Mouse (Mus musculus) hindbrain, embryonic 11.5 days (tissue): ENCODE measurements around the gene Dnmt3c. TPM values are rescaled to one million over a fixed set of nuclear protein-coding genes. Genes with fewer than 3 reads are reported as not detected.
"Not testable (repeated sequence)": the region's sequence is repeated elsewhere in the genome, so short reads cannot be mapped to it uniquely, and the experiment has no call there.

Experiments used
- ATAC-seq: fragments of 200-750 bp; cut with Nextera tagmentation; 2 replicates; pipeline ENCODE4 v1.8.0; 2017; ENCODE audit warnings: mild to moderate bottlenecking, moderate TSS enrichment, moderate library complexity; ENCODE audit not compliant: low FRiP score
- DNase-seq: peaks from one replicate; pipeline ENCODE4 v3.0.0-alpha.2; 2015; ENCODE audit warnings: low spot score
- H3K27ac ChIP-seq: fragments of 300-500 bp; sonication (generic); 2 replicates; pipeline ENCODE4 v1.5.1; 2014; ENCODE audit warnings: mild to moderate bottlenecking, low read depth, low read length
- H3K27me3 ChIP-seq: fragments of 300-500 bp; sonication (generic); 2 replicates; pipeline ENCODE4 v1.6.1; 2014; ENCODE audit warnings: mild to moderate bottlenecking, low read length, moderate library complexity, mixed read lengths; ENCODE audit not compliant: control insufficient read depth, insufficient read depth
- H3K36me3 ChIP-seq: fragments of 300-500 bp; sonication (generic); 2 replicates; pipeline ENCODE4 v1.6.1; 2014; ENCODE audit warnings: mild to moderate bottlenecking, low read length, moderate library complexity, mixed read lengths; ENCODE audit not compliant: control insufficient read depth, insufficient read depth
- H3K4me1 ChIP-seq: fragments of 300-500 bp; sonication (generic); replicated peaks from 2 replicates; pipeline ENCODE4 v1.6.1; 2014; ENCODE audit warnings: low read length, mixed read lengths; ENCODE audit not compliant: control insufficient read depth, insufficient read depth
- H3K4me2 ChIP-seq: fragments of 300-500 bp; sonication (generic); replicated peaks from 2 replicates; pipeline ENCODE4 v1.6.1; 2014; ENCODE audit warnings: mild to moderate bottlenecking, low read depth, low read length
- H3K4me3 ChIP-seq: fragments of 300-500 bp; sonication (generic); 2 replicates; pipeline ENCODE4 v1.5.1; 2014; ENCODE audit warnings: low read depth, low read length
- H3K9ac ChIP-seq: fragments of 300-500 bp; sonication (generic); 2 replicates; pipeline ENCODE4 v1.6.1; 2014; ENCODE audit warnings: low read depth, low read length
- H3K9me3 ChIP-seq: fragments of 300-500 bp; sonication (generic); 2 replicates; pipeline ENCODE4 v1.6.1; 2016; ENCODE audit warnings: low read length; ENCODE audit not compliant: control insufficient read depth
- WGBS: fragments of 180-500 bp; shearing (Covaris S2); extraction: QIAGEN DNeasy Blood & Tissue Kit; methylation state at CpG from one replicate; pipeline ENCODE4 v1.1.7; 2014; 5-methylcytosine and 5-hydroxymethylcytosine counted together
- polyA plus RNA-seq: library from polyadenylated mRNA; unstranded; fragments of >200 nt; fragmentation: Nextera tagmentation; extraction: Ambion mirVana; gene quantifications from 2 replicates; pipeline ENCODE4 v1.2.1, GENCODE M21; 2014

Dnmt3c gene
- polyA plus RNA-seq, 1 experiment from 2014 or later, result not detected

- ATAC-seq (no peak), DNase-seq (peak; percentile 69)
- Histone ChIP-seq H3K9ac (no peak overlapping the region), H3K4me3 (no peak overlapping the region), H3K9me3 (no peaks in the 10 kb centered on the region), H3K4me2 (no peak overlapping the region), H3K36me3 (no peaks in the 10 kb centered on the region), H3K4me1 (no peaks in the 10 kb centered on the region), H3K27me3 (no peaks in the 10 kb centered on the region), H3K27ac (no peak overlapping the region)
- WGBS, result 77% methylated on average over 7 of the region's 7 CpGs
These were observed 27.6 kb upstream of the Dnmt3c start for GRCm38 (mm10) chr2:153668754-153669376.

DNA sequence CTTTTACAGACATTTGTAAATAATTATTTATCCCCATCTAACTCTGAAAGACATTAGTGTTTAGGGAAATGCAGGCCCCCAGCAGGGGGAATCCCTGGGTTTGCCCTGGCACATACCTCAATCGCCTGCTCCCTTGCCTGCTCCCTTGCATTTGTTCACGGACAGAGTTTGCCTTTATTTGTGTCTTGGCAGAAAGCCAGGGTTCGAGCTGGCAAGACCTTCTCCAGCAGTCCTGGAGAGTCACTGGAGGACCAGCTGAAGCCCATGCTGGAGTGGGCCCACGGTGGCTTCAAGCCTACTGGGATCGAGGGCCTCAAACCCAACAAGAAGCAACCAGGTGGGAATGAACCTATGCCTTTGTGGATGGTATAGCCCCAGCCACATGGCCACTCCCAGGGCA is 26.3 kb upstream of the Dnmt3c start:
- H3K4me3 ChIP-seq, result no peak overlapping the region
- no peaks in the 10 kb centered on the region for H3K4me1 ChIP-seq
- ATAC-seq, result no peak
- no peak overlapping the region for H3K27ac ChIP-seq
- no peaks in the 10 kb centered on the region for H3K27me3 ChIP-seq
- H3K9ac ChIP-seq, result no peak overlapping the region
- 94% methylated on average over 5 of the region's 5 CpGs for WGBS
- no peak for DNase-seq
- H3K9me3 ChIP-seq, result no peaks in the 10 kb centered on the region
- H3K36me3 ChIP-seq, result no peaks in the 10 kb centered on the region
- no peak overlapping the region for H3K4me2 ChIP-seq

DNA sequence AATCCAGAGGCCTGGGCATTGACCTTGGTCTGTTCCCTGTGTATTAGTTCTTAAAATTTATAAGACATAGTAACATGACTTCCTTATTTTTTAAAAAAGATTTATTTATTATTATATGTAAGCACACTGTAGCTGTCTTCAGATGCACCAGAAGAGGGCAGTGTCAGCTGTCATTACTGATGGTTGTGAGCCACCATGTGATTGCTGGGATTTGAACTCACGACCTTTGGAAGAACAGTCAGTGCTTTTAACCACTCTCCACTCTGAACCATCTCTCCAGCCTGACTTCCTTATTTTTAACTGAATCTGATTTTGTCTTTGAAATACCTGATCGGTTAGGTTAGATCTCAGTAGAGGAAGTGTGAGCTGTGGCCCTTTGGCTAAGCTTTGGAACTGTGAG is 23.8 kb upstream of the Dnmt3c start:
- Histone ChIP-seq H3K4me3 (no peak overlapping the region), H3K27me3 (no peaks in the 10 kb centered on the region), H3K36me3 (no peaks in the 10 kb centered on the region), H3K9ac (no peak overlapping the region), H3K9me3 (no peaks in the 10 kb centered on the region), H3K4me2 (no peak overlapping the region), H3K27ac (no peak overlapping the region), H3K4me1 (no peaks in the 10 kb centered on the region)
- WGBS, result 85% methylated on average over 2 of the region's 2 CpGs
- DNase-seq (no peak), ATAC-seq (no peak)

DNA sequence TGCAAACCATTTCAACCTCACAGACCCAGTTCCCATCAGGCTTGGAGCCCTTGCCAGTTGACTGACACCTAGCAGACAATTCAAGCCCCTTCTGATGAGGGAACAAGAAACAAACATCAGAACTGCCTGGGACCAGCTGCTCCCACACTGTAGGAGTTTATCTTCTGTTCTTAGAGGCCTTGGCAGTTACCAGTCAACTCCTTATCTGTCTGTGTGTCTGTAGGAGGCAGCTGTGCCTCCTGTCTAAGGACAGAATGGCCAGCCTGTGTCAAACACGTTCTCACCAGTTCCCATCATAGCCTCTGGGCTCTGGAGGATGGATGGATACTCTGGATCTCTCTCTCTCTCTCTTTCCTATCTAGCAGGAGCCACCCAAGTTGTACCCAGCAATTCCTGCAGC is 21.1 kb upstream of the Dnmt3c start:
- WGBS, result 64% methylated on average over 1 of the region's 1 CpGs

GRCm38 (mm10) chr2:153676944-153677343 is 19.5 kb upstream of the Dnmt3c start:
- Histone ChIP-seq H3K4me1 (no peaks in the 10 kb centered on the region), H3K27me3 (no peaks in the 10 kb centered on the region), H3K9me3 (no peaks in the 10 kb centered on the region), H3K9ac (no peak overlapping the region), H3K27ac (no peak overlapping the region), H3K36me3 (no peaks in the 10 kb centered on the region), H3K4me3 (no peak overlapping the region), H3K4me2 (no peak overlapping the region)
- no peak for ATAC-seq
- WGBS, result 94% methylated on average over 6 of the region's 6 CpGs
- no peak for DNase-seq

More for the DNA sequence above, 21.1 kb upstream of the Dnmt3c start:
- not testable (repeated sequence) for H3K36me3 ChIP-seq, H3K4me3 ChIP-seq, H3K4me2 ChIP-seq, H3K27me3 ChIP-seq, H3K9me3 ChIP-seq, DNase-seq, H3K4me1 ChIP-seq, H3K27ac ChIP-seq, ATAC-seq, H3K9ac ChIP-seq

DNA sequence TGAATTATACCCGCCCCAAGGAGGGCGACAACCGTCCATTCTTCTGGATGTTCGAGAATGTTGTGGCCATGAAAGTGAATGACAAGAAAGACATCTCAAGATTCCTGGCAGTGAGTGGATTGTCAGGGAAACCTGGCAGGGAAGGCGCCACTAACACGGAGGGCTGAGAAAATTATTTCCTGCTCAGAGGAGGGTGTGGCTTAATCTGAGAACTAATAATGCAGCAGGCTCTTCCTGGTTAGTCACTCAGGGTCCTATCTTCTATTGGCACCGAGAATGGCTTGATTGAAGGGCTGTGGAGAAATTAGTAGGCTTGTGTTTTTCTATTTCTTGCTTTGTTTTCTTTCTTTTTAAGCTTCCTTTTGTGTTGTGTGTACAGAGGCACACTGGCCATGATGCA is 18.9 kb upstream of the Dnmt3c start:
- 87% methylated on average over 7 of the region's 7 CpGs for WGBS
- no peaks in the 10 kb centered on the region for H3K4me1 ChIP-seq
- H3K4me3 ChIP-seq, result no peak overlapping the region
- no peak overlapping the region for H3K9ac ChIP-seq
- no peaks in the 10 kb centered on the region for H3K9me3 ChIP-seq
- H3K4me2 ChIP-seq, result no peak overlapping the region
- no peak for DNase-seq
- ATAC-seq, result no peak
- no peaks in the 10 kb centered on the region for H3K36me3 ChIP-seq
- no peak overlapping the region for H3K27ac ChIP-seq
- no peaks in the 10 kb centered on the region for H3K27me3 ChIP-seq

DNA sequence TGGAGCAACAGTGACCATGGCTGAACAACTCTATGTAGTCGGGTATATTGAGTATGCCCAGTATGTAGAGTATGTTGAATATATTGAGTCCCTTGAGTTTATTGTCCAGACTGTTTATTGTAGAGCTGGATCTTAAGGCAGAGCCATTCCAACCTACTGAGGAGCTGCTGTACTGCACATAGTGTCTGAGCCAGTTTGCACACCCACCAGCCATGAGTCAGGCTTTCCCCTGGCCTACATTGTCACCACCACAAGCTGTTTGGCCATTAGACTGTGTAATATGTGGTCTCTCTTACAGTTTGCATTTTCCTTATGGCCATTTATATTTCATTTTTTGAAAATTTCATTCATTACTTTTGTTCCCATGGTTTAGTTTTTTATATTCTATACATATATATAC is 16.5 kb upstream of the Dnmt3c start:
- Histone ChIP-seq H3K9me3 (no peaks in the 10 kb centered on the region), H3K4me3 (no peak overlapping the region), H3K27ac (no peak overlapping the region), H3K36me3 (no peaks in the 10 kb centered on the region), H3K4me2 (no peak overlapping the region), H3K27me3 (no peaks in the 10 kb centered on the region), H3K9ac (no peak overlapping the region), H3K4me1 (no peaks in the 10 kb centered on the region)
- ATAC-seq (no peak), DNase-seq (no peak)
- 83% methylated on average over 1 of the region's 1 CpGs for WGBS

DNA sequence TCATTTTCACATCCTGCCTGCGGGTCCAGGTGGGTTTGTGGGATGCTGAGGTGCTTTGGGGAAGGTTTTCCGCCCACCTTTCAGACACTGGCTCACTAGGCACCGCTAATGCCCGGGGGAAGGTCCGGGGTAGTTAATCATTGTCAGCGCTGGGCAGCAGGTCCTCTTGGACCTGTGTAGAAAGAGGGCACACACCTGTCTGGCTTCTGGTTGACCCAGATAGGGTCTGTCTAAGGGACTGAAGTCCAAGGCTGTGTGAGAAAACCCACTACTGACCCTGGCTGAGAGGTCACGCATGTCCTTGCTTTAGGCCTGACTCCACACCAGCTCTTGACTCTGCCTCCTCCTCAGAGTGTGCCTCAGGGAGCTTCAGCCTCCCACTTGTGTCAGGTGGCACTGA is 3.0 kb upstream of the Dnmt3c start:
- not testable (repeated sequence) for H3K4me3 ChIP-seq, H3K27ac ChIP-seq, H3K36me3 ChIP-seq, H3K9ac ChIP-seq, H3K4me1 ChIP-seq, DNase-seq, H3K27me3 ChIP-seq, ATAC-seq, H3K4me2 ChIP-seq, H3K9me3 ChIP-seq
- 89% methylated on average over 6 of the region's 7 CpGs for WGBS

DNA sequence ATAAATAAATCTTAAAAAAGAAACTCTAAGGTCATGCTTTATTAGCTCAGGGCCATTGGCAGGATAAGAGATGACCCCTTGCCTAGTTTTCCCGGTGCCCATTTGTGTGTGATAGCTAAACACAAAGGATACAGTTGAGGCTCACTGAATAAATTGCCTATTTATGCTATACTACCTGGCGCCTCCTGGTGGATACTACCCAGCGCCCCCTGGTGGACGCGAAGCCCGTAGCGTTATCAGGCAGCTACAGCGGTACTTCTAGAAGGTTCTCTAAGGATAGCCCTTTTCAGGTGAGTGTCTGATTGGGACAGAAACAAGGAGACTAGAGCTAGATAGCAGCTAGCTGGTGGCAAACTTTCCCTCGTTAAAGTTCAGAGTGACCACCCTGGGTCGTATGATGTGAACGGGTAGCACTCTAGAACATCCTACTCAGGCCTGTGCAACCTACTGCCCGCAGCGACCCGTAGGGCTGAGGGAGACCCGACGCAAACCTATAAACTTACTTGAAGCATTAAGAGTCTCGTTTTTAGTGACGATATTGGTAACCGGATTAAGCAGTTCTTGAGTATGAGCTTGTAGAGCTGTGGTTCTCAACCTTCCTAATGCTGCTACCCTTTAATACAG is 1.9 kb upstream of the Dnmt3c start:
- Histone ChIP-seq H3K4me1 (no peaks in the 10 kb centered on the region), H3K4me2 (no peak overlapping the region), H3K4me3 (no peak overlapping the region), H3K27me3 (no peaks in the 10 kb centered on the region), H3K36me3 (no peaks in the 10 kb centered on the region), H3K9ac (no peak overlapping the region), H3K9me3 (no peaks in the 10 kb centered on the region), H3K27ac (no peak overlapping the region)
- ATAC-seq, result no peak
- peak; percentile 49 for DNase-seq
- WGBS, result 69% methylated on average over 19 of the region's 19 CpGs
